Mouse (Mus musculus): ENCODE results near the gene Gif.

GRCm38 (mm10) chr19:11712451-11712850 is 34.9 kb upstream of the Gif start:
- TF ChIP-seq CTCF (IDR thresholded peaks at IDR 0.05) (no peak), EP300 (IDR thresholded peaks at IDR 0.05) (no peak)
